Mouse (Mus musculus): Measurements from ENCODE around the gene Zmat5.
A peak's percentile ranks its signal among the peaks of the same experiment; 100 is the strongest.

Gene Zmat5

GRCm38 (mm10) chr11:4737682-4738081 lies 33.2 kb downstream of the Zmat5 start:
- DNase-seq (ENCODE audit: low spot score), result no peak

- DNase-seq (ENCODE audit: low spot score), result no peak
Observed at GRCm38 (mm10) chr11:4738719-4739118, 34.2 kb downstream of the Zmat5 start.

DNA sequence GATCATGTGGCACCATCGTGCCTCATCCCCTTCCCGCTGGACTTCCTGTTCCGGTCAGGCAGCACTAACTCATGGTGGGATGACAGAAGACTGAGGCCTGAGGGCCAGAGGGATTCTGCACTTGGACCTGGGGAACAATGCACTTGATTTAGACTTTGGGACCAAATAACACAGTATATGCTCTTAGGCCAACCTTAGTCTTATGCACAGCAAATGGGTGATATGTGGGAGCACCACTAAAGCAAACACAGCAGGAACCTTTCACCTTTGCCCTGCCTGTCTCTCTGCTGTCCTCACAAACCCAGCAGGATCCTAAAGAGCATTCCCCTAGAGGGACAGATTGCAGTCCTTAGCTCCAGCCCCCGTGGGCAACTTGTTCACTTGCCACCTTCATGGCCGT lies 36.3 kb downstream of the Zmat5 start:
- no peak for DNase-seq (ENCODE audit: low spot score)

DNA sequence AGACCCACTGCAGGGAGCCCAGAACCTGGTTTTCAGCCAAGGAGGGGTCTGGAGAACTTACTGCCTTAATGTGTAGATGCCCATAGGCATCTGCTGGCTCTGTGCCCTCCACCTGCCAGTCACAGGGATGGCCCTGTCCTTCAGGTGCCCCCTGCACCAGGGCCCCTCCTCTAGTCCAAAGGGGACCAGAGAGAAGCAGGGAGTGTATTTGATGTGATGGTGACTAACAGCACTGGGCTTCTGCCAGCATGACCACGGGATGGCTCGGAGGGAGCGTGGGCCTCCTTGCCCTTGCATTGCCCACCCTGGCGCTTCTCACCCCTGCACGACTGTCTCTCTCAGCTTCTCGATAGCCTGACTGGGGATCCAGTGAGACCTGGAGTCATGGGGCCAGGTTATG lies 40.2 kb downstream of the Zmat5 start:
- DNase-seq (ENCODE audit: low spot score), result no peak

DNA sequence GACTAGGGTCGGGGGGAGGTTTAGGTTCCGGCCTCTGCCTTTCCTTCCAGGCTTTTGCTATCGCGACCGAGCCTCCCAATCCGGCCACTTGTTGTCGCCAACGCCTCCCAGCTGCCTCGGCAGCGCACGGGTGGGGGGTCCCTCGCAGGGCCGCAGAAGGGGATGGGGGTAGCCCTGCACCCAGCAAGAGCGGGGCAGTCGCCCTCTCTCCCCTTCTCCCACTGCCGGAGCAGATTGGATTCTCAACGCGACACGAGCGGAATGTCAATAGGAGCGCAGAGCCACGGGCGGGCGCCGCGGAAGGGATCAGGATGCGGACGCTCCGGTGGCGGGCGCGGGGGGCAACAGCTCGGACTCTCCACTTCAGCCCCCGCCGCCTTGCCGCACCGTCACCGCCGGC lies 41.5 kb downstream of the Zmat5 start:
- no peak for DNase-seq (ENCODE audit: low spot score)

GRCm38 (mm10) chr11:4746733-4747132 lies 42.3 kb downstream of the Zmat5 start, which contains the start of gene Cabp7:
Gene Cabp7, minus strand, starts transcription at chr11:4746778.
- no peak for DNase-seq (ENCODE audit: low spot score)

GRCm38 (mm10) chr11:4747285-4747684 lies 42.8 kb downstream of the Zmat5 start:
- no peak for DNase-seq (ENCODE audit: low spot score)

DNA sequence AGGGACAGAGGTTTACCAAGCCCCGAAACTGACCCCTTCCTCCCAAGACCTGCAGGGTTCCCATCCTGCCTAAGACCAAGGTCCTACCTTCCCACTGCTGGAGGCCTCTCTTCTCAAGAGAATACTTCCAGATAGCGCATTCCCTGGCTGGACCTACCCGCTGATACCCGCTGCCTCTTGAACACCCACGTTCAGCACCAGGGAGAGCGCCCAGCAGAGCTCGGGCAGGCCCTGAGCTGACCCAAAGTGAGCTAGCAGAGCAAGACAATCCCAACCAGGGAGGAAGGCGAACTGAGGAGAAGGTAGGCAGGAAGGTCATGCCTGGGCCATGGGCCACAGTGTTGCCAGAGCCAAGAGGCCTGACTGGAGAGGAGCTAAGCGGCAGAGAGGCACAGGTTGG lies 45.8 kb downstream of the Zmat5 start:
- peak; percentile 29 for DNase-seq (ENCODE audit: low spot score)

DNA sequence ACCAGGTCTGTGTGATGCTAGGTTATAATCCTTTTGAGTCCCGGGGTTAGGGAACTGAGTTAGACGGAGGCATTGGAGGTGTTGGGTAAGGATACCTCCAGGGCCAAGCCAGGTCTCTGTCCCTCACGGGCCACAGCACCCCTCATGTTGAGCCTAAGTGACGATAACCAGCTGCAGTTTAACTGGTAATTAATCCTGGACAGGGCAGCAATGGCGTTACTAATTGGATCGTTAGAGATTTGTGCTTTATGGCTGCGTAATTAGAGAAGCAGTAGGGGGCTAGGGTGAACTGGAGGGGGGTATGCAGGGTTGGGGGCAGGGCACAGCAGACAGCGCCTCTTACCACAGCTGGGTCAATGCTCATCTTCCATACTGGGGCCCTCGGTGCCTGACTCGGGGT lies 48.4 kb downstream of the Zmat5 start:
- no peak for DNase-seq (ENCODE audit: low spot score)

DNA sequence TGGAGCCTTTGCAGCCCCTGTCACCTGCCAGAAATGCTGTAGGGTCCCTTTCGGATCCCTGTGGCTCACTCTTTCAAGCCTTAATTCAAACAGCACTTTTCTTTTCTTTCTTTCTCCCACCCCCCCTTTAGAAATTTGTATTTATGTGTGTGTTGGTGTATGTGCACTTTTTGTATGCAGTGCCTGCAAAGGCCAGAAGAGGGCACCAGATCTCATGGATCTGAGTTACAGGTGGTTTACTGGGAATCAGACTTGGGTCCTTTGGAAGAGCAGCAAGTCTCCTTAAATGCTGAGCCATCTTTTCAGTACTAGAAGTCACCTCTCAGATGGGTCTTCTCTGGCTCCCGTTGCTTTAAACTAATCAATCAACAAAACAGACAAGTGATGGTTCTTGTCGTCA lies 49.6 kb downstream of the Zmat5 start:
- no peak for DNase-seq (ENCODE audit: low spot score)

DNA sequence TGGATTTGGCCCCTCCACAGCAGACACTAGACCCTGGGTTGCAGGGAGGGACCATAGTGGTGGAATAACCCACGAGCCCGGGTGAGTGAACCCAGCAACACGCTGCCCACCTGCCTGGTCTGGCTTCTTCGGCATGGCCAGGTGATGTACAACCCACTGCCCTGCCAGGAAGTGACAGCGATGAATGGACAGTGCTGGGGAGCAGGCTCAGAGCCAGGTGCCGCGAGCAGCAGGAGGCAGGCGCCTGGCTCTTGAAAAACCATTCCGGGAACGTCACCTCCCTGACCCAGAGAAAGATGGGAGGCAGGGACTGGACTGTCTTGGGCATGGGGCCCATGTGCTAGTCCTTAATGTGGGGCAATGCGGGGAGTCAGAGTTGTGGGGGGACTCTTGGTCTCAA lies 50.4 kb downstream of the Zmat5 start:
- no peak for DNase-seq (ENCODE audit: low spot score)

GRCm38 (mm10) chr11:4756460-4756859 lies 52.0 kb downstream of the Zmat5 start:
- no peak for DNase-seq (ENCODE audit: low spot score)

- DNase-seq (ENCODE audit: low spot score), result no peak
Observed at GRCm38 (mm10) chr11:4756984-4757788, 52.7 kb downstream of the Zmat5 start.

GRCm38 (mm10) chr11:4757789-4758158 lies 53.3 kb downstream of the Zmat5 start:
- no peak for DNase-seq (ENCODE audit: low spot score)

GRCm38 (mm10) chr11:4760438-4760837 lies 56.0 kb downstream of the Zmat5 start:
- DNase-seq (ENCODE audit: low spot score), result no peak

DNA sequence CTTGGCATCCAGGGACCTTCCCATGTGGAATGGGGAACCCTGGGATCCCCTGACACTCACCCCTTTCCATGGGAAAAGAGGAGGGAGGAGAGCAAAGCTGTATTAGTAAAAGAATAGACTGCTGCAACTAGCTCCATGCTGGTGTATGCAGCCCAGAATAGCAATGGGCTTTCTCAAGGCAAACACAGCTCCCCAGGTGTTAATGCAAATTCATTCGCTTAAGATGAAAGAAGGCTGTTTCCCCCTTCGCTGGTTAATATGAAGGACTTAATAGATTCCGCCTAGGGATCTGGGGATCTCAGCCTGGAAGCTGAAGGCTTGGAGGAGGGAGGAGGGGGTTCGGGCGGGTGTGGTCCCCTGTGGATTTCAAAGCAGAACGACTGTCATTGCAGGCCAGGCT lies 57.5 kb downstream of the Zmat5 start:
- DNase-seq (ENCODE audit: low spot score), result no peak

- no peak for DNase-seq (ENCODE audit: low spot score)
Observed at GRCm38 (mm10) chr11:4762511-4762910, 58.0 kb downstream of the Zmat5 start.

GRCm38 (mm10) chr11:4763631-4764030 lies 59.2 kb downstream of the Zmat5 start:
- no peak for DNase-seq (ENCODE audit: low spot score)

DNA sequence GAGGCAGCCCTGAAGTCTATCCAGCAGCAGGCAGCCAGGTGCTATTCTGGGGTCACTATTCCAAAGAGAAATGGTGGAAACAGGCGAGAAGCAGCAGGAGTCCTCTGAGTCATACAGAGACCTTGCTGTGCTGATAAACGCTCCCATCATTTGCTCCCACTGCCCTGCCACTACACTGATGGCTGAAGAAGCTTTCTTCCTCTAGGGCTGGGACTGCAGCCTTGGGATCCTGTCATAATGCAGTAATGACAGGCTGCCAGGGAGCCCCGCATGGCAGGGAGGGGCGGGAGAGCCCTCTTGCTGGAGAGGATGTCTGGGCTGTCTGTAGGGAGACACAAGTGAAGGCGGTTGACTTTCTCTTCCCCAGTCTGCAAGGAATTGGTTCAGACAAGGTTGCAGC lies 60.0 kb downstream of the Zmat5 start:
- no peak for DNase-seq (ENCODE audit: low spot score)

DNA sequence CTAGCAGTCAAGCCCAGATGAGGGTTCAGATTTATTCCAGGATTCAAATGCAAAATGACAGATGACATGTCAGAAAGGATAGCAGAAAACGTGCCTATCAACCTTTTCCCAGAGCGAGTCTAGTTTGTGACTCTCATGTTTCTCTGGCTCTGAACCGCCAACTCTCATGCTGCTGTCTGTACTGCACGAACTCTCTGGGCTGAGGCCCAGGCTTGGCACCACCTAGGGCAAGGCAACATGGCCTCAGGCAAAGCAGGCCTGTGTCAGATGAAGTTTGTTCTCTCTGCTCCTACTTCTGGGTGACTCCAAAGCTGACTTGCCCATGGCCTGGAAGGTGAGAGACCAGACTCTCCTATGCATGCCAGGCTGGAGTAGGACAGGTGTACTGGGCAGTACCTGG lies 63.9 kb downstream of the Zmat5 start:
- no peak for DNase-seq (ENCODE audit: low spot score)

DNA sequence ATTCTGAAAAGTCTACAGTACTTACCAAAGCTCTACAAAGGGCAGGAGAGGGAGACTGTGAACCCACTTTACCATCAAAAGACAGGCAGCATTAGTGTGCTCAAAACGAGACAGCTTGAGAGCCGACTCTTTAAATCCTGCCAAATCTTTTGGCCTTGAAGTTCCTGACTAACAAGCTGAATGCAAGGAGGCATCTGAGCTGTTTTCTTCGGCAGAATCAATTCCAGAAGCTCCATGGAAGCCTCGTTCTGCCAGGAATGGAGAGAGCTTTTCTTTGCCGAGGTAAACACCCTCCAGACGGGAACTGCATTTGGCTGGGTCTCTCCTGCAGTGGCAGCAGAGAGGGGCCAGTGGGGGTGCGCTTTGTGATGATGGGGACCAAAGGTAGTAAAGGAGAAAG lies 64.8 kb downstream of the Zmat5 start:
- DNase-seq (ENCODE audit: low spot score), result no peak

DNA sequence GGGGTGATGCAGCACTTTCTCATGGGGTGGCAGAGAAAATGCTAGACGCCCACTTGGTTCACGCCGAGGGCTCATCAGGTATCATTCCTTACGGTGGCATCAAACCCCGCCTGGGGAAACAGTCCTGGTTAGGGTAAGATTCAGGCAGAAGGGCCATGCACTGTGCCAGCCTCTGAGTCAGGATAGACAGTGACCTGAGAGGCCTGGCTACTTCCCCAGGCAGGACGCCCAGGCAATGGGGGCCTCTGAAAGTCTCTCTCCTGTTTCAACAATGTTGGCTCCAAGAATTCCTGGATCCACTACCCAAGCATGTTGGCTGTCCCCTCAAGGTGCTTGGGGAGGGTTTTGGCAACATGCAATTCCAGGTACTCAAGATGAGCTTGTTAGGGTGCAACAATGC lies 65.4 kb downstream of the Zmat5 start:
- DNase-seq (ENCODE audit: low spot score), result no peak

DNA sequence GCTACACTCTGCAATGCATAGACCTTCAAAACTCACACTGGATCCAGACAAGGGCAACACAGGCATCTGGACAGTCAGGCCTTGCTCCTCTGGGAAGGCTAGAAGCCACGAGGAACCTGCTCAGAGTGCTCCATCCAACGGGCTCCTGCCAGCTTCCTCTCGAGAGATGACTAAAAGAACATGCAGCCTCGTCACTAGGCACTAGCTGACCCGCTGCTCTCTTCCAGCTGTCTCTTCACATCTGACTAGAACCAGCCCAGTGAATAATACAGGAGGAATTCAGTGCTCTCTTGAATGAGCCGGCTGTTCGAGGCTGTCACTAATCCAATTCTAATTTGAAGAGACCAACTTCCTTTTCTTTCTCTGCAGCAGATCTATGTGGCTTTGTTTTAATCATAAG lies 67.3 kb downstream of the Zmat5 start:
- no peak for DNase-seq (ENCODE audit: low spot score)

DNA sequence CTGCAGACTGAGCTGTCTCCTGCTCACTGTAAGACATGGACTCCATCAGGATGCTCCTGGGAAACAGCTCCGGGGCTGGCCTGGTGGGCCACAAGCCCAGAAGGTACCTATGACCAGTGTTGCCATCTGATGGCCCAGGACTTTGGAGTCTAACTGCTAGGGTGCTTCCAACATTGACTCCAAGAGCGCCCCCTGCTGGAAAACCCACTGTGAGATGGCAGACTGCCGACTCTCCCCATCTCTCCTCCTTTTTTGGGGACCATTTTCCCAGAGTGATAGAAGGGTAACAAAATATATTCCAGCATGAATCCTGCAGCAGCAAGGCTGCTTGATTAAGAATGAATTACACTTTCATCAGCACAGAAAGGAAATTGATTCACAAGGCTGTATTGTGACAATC lies 68.4 kb downstream of the Zmat5 start:
- no peak for DNase-seq (ENCODE audit: low spot score)
